Mouse (Mus musculus) layer of hippocampus, postnatal 10 days (tissue): ENCODE results near the gene Zfp839. TPM values are rescaled to one million over a fixed set of nuclear protein-coding genes. Genes with fewer than 3 reads are reported as not detected.
"Not testable (repeated sequence)": the region's sequence is repeated elsewhere in the genome, so short reads cannot be mapped to it uniquely, and the experiment has no call there.

Experiments used
- DNase-seq, 2 experiments: peaks; one replicate each; pipeline ENCODE4 v3.0.0; 2021; ENCODE audit warnings: low spot score in 2 of 2
- total RNA-seq, 2 experiments: library from RNA; stranded (reverse); gene quantifications; 2 replicates each; pipeline ENCODE4 v1.2.3; 2021

Zfp839 gene
- total RNA-seq, 2 experiments from 2014 or later = 8.5 to 11.0 TPM

DNA sequence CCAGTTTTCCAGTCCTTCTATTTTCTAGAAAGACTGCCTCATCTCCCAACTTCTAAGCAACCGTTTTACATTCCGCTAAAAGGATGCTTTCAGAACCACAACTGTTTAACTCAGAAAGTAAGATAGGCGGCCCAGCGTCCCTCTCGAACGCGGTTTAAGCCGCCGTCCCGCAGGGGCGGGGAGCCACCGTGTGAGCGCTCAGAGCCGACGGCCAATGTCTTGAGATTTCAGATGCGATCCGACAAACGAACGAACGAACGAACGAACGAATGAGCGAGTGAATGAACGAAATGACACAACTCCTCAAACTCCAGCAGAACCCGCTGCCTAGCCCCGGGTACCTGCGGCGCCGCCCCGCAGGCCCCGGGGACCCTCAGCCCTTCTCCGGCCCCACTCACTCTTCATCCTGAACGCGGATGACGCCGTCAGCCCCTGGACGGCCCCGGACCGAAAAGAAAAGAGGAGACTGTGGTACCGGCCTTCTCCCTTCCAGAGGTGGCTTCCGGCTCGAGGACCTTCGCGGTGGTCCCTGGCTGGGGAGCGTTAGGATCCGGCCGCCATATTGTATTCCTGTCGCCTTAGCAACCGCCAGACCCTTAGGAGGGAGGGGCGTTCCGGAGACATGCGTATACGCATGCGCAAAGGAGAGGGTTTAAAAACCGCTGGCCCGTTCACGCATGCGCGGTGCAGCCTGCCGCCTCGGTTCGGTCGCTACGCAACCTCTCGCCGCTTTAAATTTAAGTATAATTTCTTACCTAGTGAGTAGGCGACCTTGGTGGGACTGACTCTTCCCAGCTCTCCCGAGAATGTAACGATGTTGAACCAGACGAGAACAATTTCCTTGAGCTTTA is 9.5 kb upstream of the Zfp839 start, which contains the start of gene Mok:
TSS of gene Mok (minus strand) at position 592 of the 851 bp plus-strand sequence.
- peak; percentile 99 for DNase-seq

DNA sequence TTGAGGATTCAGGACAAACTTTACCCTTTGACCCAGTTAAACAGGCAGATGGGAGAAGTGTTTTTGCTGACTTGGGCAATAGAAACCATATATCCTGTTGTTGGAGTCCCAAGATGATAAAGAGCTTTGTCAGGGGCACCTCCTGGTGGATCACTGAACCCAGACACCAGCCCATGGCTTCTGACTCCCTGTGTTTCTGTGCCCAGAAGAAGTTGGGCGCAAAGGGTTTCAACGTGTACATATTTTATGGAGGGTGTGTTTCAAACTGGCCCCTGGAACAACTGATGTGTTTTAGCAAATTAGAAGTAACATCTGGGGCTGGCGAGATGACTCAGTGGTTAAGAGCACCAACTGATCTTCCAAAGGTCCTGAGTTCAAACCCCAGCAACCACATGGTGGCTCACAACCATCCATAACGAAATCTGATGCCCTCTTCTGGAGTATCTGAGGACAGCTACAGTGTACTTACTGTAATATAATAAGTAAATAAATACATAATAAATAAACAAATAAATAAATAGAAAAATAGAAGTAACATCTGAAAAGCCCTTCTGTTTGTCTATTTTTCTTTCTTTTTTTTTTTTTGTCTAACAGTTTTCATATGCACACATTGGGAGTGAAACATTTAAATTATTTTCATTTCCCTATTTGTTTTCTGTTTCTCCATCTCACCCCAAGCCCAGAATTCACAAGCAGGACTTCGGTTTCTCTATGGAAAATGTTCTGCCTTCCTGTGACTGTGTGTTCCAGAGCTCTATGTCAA is 8.1 kb upstream of the Zfp839 start:
- DNase-seq = no peak

DNA sequence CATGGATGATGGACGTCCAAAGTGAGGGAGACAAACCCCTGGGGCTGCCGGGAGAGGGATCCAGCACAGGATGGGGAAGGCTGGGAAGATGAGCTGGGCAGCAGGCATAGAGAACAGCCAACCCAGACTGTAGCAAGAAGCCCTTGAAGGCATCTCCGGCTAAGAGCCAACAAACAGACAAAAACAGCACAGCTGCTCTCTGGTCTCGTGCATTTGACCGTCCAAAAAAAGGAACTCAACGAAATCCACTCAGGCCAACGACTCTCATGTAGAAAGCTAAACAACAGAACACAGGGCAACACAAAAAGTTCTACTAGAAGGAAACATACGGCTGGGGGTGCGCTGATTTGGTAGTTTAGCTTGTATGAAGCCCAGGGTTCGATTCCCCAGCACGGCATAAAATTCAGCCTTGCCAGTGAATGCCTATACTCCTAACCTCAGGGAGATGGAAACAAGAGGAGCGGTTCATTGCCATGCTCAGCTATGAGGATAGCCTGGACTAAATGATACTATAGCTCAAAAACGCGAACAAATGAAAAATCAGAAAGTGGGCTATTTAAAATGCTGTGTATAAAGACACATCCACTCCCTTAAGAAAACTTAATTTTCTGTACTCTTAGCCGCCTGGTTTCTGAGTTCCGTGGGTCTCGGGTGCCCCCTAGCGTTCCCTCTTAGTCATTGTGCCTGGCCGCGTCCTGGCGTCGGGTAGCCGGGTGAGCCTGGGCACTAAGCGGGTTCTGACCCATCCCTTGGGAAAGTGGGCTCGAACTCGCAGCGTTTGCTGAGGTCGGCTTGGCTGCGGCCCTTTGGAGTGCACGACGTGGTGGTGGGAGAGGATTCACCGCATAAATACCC is 6.6 kb upstream of the Zfp839 start:
- peak; percentile 90 for DNase-seq

DNA sequence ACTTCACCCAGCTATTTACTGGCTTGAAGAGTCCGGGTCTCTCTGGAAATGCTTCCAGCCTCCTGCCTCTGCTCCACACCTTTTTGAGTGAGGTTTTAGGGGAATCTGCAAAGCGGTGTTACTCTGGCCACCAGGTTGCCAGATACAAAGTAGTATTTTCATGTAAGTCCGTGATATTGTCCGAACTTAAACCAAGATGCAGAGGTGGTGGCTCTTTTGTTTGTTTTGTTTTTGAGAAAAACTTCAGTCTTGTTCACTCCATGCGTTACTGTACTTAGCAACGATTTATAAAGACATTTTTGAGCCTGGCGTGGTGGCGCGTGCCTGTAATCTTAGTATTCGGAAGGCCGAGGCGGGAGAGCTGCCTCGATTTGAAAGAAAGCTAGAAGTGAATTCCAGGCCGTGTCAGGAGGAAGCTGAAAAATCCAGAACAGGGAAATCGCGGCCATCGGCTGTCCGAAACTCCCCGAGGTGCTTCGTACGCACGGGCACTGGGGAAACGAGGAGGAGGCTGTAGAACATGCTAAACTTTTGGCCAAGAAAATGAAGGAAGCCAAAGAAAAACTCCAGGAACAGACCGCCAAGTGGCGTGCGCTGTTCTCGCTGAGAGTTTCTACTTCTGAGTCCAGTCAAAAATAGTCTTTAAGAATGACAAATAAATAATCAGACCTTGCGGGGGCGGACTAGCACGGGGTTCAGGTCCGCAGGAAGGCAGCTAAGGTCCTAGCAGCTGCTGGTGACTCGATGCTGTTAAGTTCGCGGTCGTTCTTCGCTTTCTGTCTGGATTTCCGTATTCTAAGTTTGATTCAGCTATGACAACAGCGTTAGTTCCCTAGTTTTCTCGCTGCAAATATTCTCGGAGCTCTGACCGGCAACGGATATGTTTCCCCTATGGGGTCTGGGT is 5.6 kb upstream of the Zfp839 start:
- peak in 1 of 2 experiments; percentile 32 for DNase-seq

DNA sequence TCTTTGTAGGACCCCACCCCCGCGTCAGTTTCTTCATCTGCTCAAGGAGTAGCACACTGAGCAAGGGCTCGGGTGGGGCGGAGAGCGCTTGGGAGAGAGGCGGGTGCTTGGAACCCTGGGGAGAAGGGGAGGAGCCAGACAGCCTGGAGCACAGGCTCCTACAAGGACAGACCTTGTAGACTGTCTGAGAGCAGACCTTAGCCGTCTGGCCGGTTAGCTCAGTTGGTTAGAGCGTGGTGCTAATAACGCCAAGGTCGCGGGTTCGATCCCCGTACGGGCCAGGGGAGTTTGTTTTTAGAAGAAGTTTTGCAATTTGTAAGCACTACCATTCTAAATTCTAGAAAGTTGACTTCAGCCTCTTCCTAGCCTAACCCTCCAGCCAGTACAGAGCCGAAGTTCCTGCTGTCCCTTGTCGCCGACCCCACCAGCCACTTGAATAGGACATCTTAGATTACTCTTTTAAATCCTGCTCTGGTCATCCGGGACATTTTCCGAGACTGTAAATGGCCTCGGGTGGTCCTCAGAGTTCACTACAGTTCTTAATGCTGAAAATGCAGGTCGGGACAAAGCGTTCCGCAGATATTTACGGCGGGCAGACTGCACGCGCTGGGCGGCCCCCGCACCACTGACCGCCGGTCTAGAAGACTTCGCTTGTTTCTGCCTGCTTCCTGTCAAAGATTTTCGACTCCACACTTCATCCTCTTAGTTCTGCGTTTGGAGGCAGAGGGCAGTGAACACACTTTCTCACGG is 4.7 kb upstream of the Zfp839 start:
- peak; percentile 79 to 81 for DNase-seq

DNA sequence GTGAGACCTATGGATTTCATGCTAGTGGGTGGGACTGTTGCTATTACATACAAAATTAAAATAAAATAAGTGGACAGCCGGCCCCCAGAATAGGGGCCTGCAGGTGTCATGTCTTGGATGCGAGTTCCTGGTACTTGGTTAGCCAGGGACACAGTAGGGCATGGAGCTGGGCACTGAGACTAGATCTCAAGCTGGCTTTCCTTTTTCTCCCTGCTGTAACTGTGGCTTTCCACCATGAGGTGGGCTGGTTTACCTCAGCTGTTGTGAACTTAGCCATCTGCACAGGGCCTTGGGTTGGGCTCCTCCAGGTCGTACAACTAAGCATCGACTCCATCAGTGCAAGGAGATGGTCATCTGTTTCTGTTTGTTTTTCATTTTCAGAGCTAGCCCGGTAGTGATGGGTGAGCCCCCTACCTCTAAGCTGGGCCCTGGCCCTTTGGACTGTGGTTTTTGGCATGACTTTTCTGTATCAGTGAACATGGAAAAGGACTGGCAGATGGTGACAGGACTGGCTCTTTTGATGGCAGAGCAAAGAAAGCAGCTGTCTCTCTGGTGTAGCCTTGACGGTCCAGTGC is 3.8 kb upstream of the Zfp839 start:
- DNase-seq = no peak

DNA sequence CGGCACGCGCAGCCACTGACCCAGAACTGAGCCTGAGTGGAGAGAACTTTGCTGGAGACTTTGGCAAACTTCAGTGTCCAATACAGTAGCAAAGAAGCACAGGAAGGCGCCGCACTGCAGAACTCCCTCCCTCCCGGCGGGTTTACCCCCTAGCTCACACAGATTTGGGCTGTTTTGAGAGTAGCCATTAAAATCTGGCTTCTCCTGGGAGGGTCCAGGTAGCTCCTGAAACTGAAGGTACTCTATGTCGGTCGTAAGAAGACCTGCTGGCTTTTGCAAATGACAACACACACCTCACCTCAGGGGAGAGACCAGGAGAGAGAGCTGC is 840 bp downstream of the Zfp839 start:
- DNase-seq = no peak

DNA sequence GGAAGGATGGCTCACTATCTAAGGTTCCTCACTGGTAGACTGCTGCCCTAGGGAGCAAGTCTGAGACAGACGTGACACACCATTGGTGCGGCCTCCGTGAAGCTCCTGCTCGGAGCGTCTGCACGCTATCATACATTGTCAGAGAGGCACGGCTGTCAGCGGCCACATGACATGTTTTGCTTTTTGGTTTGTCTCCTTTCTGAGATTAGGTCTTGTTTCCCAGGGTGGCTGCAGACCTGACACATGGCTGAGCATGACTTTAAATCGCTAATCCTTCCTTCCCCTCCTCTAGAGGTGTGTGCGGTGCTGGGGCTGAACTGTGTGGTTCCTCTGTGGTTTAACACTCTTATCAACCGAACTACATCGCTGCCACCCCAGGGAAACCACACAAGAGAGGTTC is 1.4 kb downstream of the Zfp839 start:
- DNase-seq = no peak

DNA sequence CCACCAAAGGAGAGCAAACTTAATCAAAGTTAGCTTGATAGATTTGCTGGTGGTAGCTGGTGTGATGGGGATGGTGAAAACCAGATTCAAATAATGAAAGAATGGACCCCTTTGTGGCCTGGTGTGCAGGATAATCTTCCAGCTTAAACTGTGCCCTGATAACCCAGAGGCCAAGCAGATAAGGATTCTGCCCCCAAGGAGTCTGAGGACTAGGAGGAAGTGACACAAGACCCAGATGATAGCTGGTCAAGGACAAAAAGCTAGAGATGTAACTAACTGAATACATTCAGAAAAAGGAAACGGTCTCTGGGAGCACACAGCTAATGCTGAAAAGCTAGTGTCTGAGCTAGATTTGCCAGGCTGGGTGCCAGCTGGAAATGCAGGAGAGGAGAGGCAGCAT is 1.9 kb downstream of the Zfp839 start:
- DNase-seq = no peak

DNA sequence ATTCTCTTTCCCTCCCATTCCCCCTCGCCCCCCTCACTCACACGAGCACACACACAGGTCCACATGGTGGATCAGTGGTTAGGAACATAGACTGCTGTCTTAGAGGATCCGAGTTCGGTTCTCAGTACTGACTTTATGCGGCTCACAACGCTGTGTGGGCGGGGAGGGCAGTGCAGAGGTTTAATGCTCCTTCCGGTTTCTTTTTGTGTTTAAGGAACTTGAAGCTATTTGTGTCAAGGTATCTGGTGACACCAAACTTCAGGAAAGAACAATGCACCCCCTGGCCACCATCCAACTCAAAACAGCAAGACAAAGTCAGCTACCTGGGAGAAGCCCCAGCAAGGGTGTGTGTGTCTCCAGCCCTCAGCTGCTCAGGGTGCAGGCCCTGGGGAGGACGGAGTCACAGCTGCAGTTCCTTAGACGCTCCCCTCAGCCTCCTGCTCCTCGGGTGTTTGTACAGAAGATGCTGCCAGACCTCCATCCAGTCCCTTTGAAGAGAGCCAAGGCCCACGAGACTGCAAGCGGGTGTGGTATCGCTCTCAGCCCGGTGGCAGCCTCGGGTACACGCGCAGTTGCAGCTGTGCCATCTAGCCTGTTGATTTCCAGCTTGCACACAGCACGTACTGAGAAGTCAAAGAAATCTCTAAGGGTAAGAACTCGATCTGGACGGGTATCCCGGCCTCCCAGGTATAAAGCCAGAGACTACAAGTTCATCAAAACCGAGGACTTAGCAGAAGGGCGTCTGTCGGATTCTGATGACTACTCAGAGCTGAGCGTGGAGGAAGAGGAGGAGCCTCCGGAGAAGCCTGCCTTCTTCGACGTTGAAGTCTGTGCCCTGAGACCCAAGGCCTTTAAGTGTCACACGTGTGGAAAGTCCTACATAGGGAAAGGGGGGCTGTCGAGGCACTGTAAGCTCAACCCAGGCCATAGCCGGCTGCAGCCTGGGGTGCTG is 5.0 kb downstream of the Zfp839 start:
- DNase-seq = no peak

DNA sequence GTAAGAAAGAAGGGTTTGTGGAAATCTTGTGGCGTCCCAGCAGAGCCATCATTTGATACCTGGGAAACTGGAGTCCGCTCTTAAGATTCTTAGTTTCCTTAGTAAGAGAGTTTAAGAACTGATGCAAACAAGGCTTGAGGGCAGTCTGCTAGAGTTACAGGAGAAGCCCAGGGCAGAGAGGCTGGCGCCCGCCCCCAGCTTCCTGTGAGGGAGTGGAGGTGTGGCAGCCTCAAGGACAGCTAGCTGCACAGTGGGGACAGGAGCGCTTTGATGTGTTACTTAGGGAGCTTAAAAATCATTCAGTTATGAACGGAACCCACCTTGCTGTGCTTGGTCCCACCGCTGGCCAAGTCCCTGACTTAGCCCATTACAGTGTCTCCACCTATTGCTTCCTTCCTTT is 7.1 kb downstream of the Zfp839 start:
- no peak for DNase-seq

DNA sequence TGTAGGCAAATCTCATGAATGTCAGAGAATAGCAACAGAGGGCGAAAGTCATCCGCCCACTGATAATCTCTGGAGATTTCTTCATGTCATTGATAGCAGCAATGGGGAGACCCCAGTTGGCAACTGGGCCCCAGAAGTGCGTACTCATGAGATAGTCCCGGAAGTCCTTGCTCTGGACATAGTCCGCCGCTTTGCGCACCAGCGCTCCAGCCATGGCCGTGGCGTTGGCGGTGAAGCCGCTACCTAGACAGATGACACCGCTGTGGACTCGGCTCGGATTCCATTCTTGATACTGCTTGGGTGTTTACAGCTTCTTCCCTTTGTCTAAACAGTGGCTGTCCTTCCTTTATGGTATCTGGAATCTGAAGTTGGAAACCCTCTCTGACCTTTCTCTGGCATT is 8.6 kb downstream of the Zfp839 start:
- DNase-seq = not testable (repeated sequence)

DNA sequence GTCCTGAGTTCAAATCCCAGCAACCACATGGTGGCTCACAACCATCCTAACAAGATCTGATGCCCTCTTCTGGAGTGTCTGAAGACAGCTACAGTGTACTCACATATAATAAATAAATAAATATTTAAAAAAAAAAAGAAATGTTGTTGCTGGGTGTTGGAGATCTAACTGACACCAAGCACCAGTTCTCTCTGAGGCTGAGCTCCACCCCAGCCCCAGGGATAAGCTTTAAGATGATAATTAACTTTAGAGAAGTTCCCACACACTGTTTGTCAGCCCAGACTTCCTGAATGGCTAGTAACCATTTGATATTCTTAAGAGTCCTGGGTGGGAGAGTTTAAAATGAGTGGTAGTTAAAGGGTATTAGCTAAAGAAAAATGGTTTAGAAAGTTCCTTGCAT is 10.2 kb downstream of the Zfp839 start:
- no peak for DNase-seq

DNA sequence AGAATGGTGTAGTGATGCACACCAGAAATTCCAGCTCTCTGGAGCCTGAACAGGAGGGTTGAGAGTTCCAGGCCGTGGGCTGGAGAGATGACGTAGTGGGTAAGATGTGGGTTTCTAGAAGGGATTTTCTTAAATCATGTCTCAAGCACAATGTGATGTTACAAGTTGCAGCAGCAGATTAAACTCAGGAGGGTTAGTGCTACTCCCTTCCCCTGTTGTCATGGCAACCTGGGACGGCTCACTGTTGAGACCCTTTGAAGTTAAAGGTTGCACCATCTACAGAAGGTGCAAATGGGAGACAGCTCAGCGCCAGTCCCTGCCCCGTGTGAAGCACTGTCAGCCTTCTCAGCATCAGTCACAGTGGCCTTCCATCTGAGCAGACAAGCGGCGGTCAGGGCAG is 11.2 kb downstream of the Zfp839 start:
- no peak for DNase-seq

DNA sequence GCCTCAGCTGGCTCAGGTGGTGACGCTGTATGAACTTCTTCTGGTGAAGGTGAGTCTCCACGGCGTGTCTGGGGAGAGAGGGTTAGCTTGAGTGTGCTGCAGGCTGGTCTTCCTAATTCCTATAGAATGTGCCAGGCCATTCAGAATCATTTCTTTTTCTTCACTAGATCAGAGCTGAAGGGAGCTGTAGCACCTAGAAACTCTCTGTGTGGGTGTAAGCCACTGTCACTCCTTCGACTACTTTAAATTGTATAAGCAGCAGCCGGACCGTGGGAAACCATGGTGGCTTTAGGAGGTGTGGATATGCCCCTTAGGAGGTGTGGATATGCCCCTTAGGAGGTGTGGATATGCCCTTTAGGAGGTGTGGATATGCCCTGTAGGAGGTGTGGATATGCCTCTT is 14.0 kb downstream of the Zfp839 start:
- no peak for DNase-seq

DNA sequence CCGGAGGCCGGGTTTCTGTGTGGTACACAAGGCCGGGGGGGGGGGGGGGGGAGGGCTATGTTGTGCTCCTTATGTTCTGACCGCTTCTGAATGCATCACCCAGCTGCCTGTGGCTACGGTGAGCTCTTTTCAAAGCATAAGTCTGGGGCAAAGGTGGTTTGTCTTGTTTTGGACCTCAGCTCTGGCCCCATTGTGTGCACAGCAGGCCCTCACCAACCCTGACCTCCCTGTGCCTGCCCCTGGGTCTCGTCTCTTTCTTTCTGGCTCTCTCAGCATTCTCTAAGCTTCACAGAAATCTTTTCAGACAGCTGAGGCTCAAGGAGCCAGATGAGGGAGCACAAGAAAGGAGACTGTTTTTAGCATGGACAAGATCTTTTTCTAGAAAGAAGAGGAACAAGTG is 15.5 kb downstream of the Zfp839 start:
- no peak for DNase-seq

DNA sequence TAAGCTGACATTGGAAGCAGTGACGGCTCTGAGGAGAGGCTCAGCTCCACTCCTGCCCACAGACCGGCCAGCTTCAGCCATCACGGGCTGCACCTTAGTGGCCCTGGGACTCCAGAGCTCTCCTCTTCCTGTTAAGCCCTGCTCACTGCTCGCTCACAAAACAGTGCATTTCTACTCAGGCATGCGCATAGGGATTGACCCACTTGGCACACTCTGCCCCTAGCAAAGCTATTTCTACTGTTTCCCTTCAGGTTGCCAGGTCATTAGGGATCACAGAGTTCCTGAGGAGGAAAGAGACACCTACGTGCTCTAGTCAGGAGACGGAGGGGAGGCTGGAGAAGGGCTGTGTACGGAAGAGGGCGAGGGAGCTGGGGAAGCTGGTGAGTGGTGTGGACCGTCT is 15.9 kb downstream of the Zfp839 start:
- DNase-seq = no peak

DNA sequence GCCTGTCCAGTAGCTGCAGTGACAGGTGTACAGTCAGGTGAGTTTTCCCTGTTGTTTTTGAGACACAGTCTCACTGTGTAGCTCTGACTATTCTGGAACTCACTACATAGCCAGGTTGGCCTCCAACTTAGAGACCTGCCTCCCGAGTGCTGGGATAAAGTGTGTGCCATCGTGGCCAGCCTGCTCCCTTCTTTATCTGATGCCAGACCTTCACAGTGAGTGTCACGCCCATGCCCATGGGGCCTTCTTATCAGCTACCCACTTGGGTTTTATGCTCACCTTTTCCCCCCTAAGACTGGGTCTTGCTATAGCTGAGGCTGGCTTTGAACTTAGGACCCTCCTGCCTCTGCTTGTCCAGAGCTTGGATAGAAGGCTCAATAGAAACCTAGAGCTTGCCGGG is 20.1 kb downstream of the Zfp839 start:
- no peak for DNase-seq
